Mouse (Mus musculus) thymus, adult 2 months (tissue): ENCODE results near the gene Uqcrq. TPM values are rescaled to one million over a fixed set of nuclear protein-coding genes. Genes with fewer than 3 reads are reported as not detected.

ENCODE experiments used
- DNase-seq: peaks from one replicate; pipeline ENCODE4 v3.0.0; 2021
- H3K27ac ChIP-seq: fragments of 200-500 bp; 2 replicates; pipeline ENCODE4 v1.5.1; 2012; ENCODE audit warnings: low read length, control low read depth; ENCODE audit not compliant: control insufficient read depth, insufficient read depth
- H3K27me3 ChIP-seq: fragments of 200-500 bp; 2 replicates; pipeline ENCODE4 v1.6.1; 2012; ENCODE audit warnings: mild to moderate bottlenecking, low read length, moderate library complexity, mixed read lengths; ENCODE audit not compliant: control insufficient read depth, insufficient read depth
- H3K36me3 ChIP-seq: fragments of 200-500 bp; 2 replicates; pipeline ENCODE4 v1.6.1; 2012; ENCODE audit warnings: mild to moderate bottlenecking, low read length, moderate library complexity; ENCODE audit not compliant: control insufficient read depth, insufficient read depth
- H3K4me1 ChIP-seq: fragments of 200-500 bp; replicated peaks from 2 replicates; pipeline ENCODE4 v1.6.1; 2012; ENCODE audit warnings: low read length; ENCODE audit not compliant: control insufficient read depth, insufficient read depth
- H3K4me3 ChIP-seq: fragments of 200-500 bp; 2 replicates; pipeline ENCODE4 v1.5.1; 2012; ENCODE audit warnings: mild to moderate bottlenecking, low read length, control low read depth, moderate library complexity; ENCODE audit not compliant: control insufficient read depth, insufficient read depth
- CTCF ChIP-seq: fragments of 200-500 bp; IDR thresholded peaks from 2 replicates; pipeline ENCODE4 v1.5.1; 2012; ENCODE audit warnings: mild to moderate bottlenecking, control low read depth, low read length, moderate library complexity, borderline replicate concordance; ENCODE audit not compliant: control insufficient read depth, poor library complexity, insufficient read depth; ENCODE audit errors: extremely low read depth
- POLR2A ChIP-seq: fragments of 200-500 bp; IDR thresholded peaks from 2 replicates; pipeline ENCODE4 v1.6.1; 2012; ENCODE audit warnings: mild to moderate bottlenecking, low read length, control low read depth, moderate library complexity; ENCODE audit not compliant: control insufficient read depth, poor library complexity, insufficient read depth; ENCODE audit errors: extremely low read depth
- WGBS: fragments of 180-500 bp; shearing (Covaris S2); methylation state at CpG from one replicate; pipeline ENCODE4 v1.1.7; 2018; 5-methylcytosine and 5-hydroxymethylcytosine counted together
- polyA plus RNA-seq: library from polyadenylated mRNA; depleted of rRNA; stranded (reverse); fragments of >200 nt; gene quantifications from 2 replicates; pipeline ENCODE4 v1.2.3, GENCODE M21; 2012

Uqcrq gene
- polyA plus RNA-seq, 1 experiment = 566 TPM

- WGBS = 77% methylated on average over 5 of the region's 5 CpGs
- no peak overlapping the region for H3K4me3 ChIP-seq
- peaks cover 20% of the 10 kb centered on the region for H3K27me3 ChIP-seq
- 0 out of 2 replicates have a peak, but pooled peaks cover 3% of the 10 kb centered on the region for H3K4me1 ChIP-seq
- no peaks in the 10 kb centered on the region for H3K36me3 ChIP-seq
- TF ChIP-seq CTCF (no peak), POLR2A (no peak)
- DNase-seq = no peak
- H3K27ac ChIP-seq = no peak overlapping the region
These were observed 31.1 kb upstream of the Uqcrq start for GRCm38 (mm10) chr11:53461727-53462126.

DNA sequence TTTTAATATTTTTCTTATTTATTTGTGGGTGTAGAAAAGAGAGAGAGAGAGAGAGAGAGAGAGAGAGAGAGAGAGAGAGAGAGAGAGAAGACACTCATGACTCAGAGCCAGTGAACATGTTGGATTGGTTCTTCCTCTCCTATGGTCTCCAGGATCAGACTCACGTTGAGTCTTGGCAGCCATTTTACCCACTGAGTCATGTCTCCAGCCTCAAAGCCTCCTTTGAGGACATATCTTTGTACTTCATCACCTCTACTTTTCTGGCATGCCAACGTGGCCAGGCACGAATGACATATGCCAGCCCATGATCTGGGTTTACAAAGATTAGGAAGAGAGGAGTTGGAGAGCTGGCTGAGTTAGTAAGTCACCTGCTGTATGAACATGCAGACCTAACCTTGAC lies 29.6 kb upstream of the Uqcrq start:
- 82% methylated on average over 3 of the region's 3 CpGs for WGBS
- DNase-seq = no peak

GRCm38 (mm10) chr11:53458996-53459395 lies 28.4 kb upstream of the Uqcrq start:
- Histone ChIP-seq H3K27ac (no peak overlapping the region), H3K4me3 (no peak overlapping the region), H3K4me1 (0 out of 2 replicates have a peak, but pooled peaks cover 3% of the 10 kb centered on the region), H3K36me3 (no peaks in the 10 kb centered on the region), H3K27me3 (peaks cover 20% of the 10 kb centered on the region)
- WGBS = 93% methylated on average over 3 of the region's 3 CpGs
- DNase-seq = no peak
- no peak for TF ChIP-seq CTCF
- TF ChIP-seq POLR2A = no peak

More for the DNA sequence above, 29.6 kb upstream of the Uqcrq start:
- no peak for TF ChIP-seq POLR2A
- no peak for TF ChIP-seq CTCF
- 0 out of 2 replicates have a peak, but pooled peaks cover 3% of the 10 kb centered on the region for H3K4me1 ChIP-seq
- H3K36me3 ChIP-seq = no peaks in the 10 kb centered on the region
- no peak overlapping the region for H3K27ac ChIP-seq
- peaks cover 20% of the 10 kb centered on the region for H3K27me3 ChIP-seq
- H3K4me3 ChIP-seq = no peak overlapping the region

GRCm38 (mm10) chr11:53457372-53457954 lies 26.8 kb upstream of the Uqcrq start:
- 32% methylated on average over 29 of the region's 29 CpGs for WGBS
- Histone ChIP-seq H3K4me1 (0 out of 2 replicates have a peak, but pooled peaks cover 3% of the 10 kb centered on the region), H3K27ac (no peak overlapping the region), H3K27me3 (peaks cover 11% of the 10 kb centered on the region), H3K4me3 (0 out of 2 replicates have a peak overlapping the region, but pooled peaks have one; percentile 11), H3K36me3 (no peaks in the 10 kb centered on the region)
- no peak for DNase-seq
- no peak for TF ChIP-seq CTCF
- no peak for TF ChIP-seq POLR2A

DNA sequence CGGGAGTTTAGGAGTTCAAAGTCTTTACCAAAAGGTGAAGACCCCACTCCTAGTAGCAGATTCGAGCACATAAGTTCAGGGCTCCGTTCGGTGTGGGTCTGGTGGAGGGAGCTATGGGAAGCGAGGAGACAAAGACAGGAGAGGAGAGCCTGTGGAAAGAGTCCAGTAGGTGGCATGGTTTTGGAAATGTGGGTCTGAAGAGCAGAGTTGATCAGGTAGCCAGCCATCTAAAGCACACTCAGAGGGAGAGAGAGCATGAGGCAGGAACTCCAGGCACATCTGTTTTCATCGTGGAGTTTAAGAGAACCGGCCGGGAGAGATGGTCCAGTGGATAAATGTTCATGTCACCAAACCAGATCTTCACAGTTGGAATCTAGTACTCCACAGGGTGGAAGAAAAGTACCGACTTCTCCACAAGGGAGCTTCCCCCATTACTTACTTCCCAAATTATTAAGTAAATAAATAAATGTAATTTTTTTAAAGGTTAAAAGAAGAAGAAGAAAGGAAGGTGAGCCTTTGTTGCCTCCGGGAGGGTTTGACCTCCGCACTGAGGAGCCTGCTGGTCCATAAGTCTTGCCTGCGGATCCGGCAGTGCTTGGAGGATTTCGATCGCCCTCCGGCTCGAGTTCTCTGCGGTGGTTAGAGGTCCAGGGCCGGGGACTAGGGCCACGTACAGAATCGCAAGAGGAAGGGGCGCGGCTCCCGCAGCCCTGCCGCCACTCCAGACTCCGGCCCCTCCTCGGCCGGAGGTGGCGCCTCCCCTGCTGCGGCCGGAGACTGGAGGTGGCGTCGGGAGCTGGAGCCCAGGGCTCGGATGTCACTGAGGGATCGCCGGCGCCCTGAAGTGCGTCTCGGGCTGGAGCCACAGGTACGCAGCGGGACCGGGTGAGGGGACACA lies 26.1 kb upstream of the Uqcrq start, which contains the start of the genes Gm10447 and Shroom1:
Gm10447 (minus strand) TSS at position 637 of the 898 bp plus-strand sequence.
Shroom1 (plus strand) TSS at position 732 of the 898 bp plus-strand sequence.
- H3K27ac ChIP-seq = no peak within 1 kb of the TSS
- 0 out of 2 replicates have a peak within 1 kb of the TSS, but pooled peaks have one; percentile 11 for H3K4me3 ChIP-seq
- no peak for DNase-seq
- H3K36me3 ChIP-seq = no peaks in the 10 kb centered on the region
- peaks cover 11% of the 10 kb centered on the region for H3K27me3 ChIP-seq
- WGBS = 8% methylated on average over 42 of the region's 42 CpGs
- TF ChIP-seq CTCF = peak; percentile 34; the same call in 1 of the 2 replicates
- no peak for TF ChIP-seq POLR2A
- 0 out of 2 replicates have a peak, but pooled peaks cover 3% of the 10 kb centered on the region for H3K4me1 ChIP-seq

GRCm38 (mm10) chr11:53453031-53453430 lies 22.4 kb upstream of the Uqcrq start:
- Histone ChIP-seq H3K36me3 (no peaks in the 10 kb centered on the region), H3K4me1 (peaks cover 14% of the 10 kb centered on the region), H3K27me3 (peaks cover 13% of the 10 kb centered on the region), H3K27ac (no peak overlapping the region), H3K4me3 (no peak overlapping the region)
- no peak for TF ChIP-seq POLR2A
- no peak for TF ChIP-seq CTCF
- WGBS = 96% methylated on average over 5 of the region's 5 CpGs
- no peak for DNase-seq
